Mouse (Mus musculus) heart, adult 9 months (tissue): Measurements from ENCODE around the gene Tbc1d32.
"Not testable (repeated sequence)": the region's sequence is repeated elsewhere in the genome, so short reads cannot be mapped to it uniquely, and the experiment has no call there.

Experiments
- DNase-seq, 2 experiments: peaks; one replicate each; pipeline ENCODE4 v3.0.0; 2022; ENCODE audit warnings: low spot score in 2 of 2

Tbc1d32 gene

DNA sequence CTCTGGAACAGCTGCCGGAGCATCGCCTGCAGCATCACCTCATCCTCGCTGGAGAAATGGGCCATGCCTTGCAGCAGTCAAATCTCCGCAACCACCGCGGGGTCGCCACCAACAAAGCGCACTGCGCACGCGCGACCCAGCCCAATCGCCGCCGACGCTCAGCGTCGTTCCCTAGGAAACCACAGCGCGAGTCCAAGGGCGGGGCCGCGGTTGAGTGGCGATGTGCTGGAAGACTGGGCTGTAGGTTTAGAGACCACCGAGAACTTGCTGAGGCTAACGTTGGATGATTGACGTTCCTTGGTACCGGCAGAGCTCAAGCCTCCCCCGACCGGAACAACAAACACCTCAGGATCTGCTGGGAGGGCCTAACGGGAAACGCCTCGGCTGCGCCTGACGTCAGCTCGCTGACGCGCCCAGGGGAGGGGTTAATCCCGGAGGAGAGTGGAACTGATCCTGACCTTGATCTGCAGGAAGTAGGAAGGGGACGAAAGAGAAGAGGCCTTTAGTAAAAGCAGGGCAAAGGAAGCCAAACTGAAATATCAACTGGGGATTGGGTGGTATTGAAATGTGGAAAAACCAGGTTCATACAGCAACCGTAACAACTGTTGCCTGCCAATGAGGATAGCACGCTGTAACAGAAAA lies at the start of gene Tbc1d32:
Gene Tbc1d32, minus strand, starts transcription at position 122 of the 642 bp plus-strand sequence.
- DNase-seq, result peak; percentile 88 to 91

DNA sequence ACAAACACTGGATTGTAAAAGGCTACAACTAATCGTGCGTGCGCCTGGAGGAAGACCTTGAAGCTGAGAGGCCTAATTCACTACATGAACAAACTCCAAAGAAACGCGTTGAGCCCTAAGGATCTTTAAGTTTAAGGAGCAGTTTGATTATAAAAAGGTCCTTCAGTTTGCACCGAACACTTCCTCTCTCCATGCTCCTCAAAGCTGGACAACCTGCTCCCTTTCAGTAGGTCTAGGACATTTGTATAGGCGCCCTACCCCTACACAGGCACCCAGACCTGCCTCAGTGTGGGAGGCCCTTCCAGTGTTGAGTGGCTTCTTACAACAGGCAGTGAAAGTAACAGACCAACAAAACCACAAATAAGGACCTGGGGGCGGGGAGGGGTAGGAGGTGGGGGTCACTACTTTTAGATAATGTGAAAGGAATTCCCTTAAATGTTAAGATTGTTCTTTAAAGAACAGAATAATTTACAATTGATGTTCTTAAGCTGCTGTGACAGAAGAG lies 666 bp downstream of the Tbc1d32 start:
- DNase-seq, result no peak

DNA sequence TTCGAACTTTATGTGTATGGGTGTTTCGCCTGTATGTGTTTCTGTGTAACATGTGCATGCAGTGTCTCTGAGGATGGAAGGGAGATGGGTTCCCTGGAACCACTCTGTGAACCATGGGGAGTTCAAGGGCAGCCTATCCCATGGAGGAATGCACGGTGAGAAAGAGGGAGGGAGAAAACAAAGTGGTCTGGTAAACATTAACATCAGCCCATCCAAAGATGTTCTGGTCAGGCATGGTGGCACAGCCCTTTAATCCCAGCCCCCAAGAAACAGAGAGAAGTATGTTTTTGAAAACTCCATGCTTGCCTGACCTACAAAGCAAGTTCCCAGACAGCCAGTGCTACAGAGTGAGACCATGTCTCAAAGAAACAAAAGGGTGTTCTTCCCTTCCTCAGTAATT lies 12.7 kb downstream of the Tbc1d32 start:
- no peak for DNase-seq

DNA sequence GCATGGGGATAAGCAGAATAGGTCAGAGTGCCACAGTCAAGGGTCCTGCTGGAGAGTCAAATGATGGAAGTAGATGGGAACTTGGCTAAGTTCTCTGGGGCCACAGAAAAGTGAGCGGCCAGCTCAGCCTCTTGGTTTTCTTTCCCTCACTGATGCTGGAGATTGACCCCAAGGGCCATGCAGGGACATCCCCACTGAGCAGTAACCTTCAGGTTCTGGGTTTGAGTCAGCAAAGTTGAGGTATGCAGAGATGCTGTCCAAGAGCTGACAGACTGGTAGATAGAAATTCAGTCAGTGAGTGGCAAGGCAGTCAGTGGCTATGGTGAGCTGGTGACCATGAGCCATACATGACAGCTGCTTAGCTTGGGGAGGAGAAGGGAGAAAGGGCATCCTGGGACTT lies 18.1 kb downstream of the Tbc1d32 start:
- no peak for DNase-seq

DNA sequence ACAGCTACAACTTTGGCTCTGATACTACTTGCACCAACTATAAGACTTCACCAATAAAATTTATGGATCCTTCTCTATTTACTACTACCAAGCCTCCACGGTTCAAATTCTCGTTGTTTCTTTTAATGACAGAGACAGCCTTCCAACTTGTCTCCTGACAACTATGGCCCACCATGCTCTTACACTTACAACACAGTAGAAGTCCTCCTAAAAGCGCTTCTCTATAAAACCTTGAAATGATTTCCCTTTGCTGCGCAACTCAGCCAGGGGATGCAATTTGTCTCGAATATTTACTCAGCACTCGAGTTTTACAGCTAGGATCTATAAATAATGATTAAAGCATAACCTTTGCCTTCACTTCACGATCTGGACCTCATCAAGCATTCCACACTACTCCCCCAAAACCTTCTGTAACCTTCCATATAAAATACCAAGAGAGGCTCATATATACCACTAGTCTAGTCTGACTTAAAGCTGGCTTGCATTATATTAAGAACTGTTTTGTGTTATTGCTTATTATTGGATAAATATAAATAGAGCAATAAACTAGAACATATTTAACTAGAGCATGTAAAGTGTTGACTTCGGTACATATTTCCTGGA lies 21.6 kb downstream of the Tbc1d32 start:
- no peak for DNase-seq

DNA sequence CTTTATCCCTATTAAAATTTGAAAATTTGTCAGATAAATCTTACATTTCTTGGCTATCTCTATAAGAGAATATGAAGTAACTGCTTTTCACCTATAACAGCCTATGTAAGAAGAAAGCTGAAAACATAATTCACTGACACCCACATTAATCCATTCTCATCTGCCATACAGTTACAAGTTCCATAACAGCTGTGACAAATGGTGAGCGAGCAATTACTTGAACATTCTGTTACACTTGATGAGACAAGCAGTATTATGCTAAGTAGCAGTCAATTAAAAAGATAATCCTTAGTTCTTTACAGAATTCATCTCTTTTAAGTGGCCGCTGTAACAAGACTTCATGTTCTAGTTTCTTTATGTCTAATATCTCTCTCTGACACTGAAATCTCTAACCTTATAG lies 24.1 kb downstream of the Tbc1d32 start:
- DNase-seq, result no peak

DNA sequence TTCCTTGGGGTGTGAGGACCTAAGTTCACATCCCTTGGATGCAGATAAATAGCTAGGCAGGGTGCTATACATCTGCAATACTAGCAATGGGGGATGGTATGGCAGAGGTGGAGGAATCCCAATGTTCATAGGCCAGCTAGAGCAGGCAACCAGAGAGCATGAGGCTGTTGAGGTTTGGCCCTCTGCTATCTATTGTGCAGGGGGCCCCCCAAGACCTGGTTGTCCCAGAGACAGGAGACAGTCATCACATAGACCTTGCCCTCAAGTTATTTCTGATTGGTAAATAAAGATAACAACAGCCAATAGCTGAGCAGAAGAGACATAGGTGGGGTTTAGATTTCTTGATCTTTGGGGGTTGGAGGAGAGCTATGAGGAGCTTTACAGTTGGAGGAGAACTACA lies 28.6 kb downstream of the Tbc1d32 start:
- no peak for DNase-seq

DNA sequence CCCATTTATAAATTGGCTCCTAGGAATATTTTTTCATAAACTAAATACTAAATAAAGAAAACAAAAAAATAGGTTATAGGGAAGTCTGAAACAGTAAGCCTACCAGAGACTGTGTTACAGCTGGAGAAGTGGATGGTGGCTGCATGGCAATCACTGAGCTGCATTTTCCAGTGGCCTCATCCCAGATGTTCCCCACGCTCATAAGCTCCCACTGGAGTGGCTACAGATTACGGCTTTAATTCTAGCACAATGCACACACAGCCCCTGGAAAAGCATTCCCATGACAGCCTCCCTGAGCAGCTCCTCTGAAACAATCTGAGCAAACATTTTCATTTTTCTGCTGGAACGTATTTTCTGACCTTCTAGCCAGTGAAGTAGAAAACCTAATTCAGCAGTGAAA lies 29.8 kb downstream of the Tbc1d32 start:
- no peak for DNase-seq

DNA sequence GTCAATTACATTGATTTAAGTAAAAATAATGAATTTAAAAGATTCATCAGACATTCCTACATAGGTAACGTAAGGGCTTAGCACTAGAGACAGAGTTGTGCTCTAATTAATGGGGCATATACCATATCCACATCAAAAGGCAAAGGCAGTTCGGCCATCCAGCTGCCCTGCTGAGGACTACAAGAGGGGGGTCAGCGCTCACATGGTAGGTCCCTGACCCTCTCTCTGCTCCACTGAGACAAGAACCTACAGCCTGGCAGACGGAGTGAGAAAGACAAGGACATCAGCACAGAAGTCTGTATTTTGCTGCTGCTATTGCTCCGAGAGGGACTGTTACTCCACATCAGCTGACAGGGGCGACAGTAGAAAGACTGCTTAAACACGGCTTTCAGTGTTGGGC lies 34.2 kb downstream of the Tbc1d32 start:
- DNase-seq, result no peak

DNA sequence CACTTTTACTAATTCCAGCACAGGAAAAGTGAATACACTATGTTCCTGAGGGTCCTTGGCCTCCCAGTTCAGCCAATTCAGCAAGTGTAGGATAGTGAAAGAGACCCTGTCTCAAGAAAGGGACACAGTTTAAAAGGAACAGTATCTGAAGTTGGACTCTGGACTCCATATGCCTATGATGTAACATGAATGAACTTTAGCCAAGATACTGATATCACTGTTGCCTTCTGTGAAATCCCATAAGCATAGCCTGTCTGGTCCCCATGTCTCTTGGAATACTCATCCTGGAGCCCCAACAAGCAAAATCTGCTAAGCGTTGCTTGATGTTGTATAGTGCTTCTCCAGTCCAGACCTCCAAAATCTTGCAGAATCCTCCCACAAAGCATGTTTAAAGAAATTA lies 46.8 kb downstream of the Tbc1d32 start:
- DNase-seq, result no peak

DNA sequence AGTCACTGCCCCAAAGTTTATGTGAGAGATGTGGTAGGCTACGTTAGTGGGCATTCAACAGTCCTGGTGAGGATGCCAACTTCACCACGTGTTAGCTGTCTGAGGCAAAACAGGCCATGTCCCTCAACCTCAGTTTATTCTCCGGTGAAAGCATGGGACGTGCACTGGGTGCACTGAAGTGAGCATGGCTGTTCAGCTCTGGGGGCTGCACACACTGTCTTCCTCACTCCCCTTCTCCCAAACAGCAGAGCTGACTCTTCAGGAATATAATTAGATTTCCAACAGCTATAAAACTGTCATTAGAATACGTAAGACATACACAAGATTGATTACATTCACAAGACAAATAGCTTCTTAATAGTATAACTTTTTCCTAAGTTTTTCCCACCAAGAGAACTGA lies 55.3 kb downstream of the Tbc1d32 start:
- no peak for DNase-seq

DNA sequence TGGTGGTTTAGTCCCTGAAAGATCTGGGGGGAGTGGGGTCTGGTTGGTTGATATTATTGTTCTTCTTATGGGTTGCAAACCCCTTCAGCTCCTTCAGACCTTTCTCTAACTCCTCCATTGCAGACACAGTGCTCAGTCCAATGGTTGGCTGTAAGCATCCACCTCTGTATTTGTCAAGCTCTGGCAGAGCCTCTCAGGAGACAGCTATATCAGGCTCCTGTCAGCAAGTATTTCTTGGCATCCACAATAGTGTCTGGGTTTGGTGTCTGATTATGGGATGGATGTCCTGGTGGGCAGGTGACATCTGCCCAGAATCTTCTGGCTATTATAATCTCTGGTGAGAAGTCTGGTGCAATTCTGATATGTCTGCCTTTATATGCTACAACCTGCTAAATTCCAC lies 60.8 kb downstream of the Tbc1d32 start:
- DNase-seq, result not testable (repeated sequence)

DNA sequence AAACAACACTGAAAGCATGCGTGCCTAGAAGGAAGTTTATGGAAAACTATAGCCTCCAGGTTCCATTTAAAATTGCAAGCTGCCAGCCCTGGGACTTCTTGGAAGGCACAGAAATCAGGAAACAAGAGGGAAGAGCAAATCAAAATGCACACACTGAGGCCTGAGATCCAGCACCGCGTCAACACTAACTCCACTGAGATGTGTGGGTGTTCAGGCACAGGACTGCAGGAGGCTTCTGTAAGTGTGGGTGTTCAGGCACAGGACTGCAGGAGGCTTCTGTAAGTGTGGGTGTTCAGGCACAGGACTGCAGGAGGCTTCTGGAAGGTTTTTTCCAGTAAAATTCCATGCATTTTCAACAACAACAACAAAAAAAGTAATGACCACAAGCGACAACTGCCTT lies 62.7 kb downstream of the Tbc1d32 start:
- no peak for DNase-seq

DNA sequence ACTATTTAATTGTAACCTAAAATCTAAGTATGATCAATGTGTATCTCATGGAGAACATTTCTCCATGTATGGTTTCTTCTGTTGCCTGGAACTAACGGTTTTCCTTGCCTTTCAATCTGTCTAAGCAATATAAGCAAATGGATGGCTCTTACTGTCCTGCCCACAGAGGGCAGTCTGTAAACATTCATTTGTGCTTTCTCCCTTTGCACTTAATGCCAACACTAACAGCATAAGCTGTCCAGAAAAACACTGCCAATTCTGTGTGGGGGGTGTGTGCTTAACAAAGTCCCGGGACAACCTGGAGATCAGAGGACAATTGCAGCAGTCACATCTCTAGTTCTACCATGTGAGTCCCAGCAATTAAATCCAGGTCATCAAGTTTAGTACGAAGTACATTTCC lies 64.1 kb downstream of the Tbc1d32 start:
- peak in 1 of 2 experiments; percentile 3 for DNase-seq

DNA sequence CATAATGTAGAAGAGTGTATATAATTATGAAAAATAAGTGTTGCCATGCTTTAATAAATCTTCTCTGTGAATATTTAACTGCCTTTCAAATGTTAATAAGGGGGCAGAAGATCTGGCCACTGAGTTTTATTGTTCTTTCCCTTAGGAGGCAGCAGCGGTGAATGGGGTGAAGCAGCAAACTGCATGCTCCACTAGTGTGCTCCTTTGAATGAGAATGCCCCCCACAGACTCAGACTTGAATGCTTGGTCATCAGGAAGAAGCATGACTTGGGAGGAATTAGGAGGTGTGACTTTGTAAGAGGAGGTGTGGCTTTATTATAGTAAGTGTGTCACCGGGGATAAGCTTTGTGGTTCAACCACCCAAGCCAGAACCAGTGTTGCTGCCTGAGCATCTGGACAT lies 69.7 kb downstream of the Tbc1d32 start:
- DNase-seq, result no peak

DNA sequence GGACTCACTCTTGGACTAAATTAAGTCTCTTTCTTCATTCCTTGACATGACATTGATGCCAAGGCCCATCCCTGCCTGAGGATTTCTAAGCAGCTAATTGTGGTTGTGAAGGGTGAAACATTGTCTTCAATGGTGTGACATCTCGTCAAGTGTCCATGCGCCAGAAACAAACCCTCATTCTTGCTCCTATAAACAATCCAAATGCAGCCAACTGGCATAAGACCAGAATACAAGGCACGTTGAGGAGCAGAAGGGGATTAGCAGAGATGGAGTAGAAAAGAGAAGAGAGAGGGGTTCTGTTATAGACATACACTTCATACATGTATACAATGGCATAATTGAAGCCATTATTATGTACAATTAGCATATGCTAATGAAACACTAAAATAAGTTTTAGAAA lies 70.3 kb downstream of the Tbc1d32 start:
- DNase-seq, result no peak

DNA sequence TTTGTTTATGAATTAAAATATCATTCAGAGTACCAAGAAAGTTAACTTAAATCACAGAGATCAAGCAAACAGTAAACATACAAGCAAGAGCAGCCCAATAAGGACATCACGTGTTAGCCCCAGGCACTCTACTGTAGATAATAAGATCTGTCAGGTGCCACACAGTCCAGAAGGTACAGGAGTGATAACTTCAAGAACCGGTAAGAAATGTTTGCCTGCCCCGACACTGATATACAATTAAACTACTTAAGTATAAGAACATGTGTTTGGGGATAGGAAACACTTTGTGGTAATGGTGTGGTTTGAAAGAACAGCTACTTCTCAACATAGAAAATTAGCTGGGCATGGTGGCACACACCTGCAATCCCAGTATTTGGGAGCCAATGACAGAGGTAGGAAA lies 71.5 kb downstream of the Tbc1d32 start:
- DNase-seq, result no peak

DNA sequence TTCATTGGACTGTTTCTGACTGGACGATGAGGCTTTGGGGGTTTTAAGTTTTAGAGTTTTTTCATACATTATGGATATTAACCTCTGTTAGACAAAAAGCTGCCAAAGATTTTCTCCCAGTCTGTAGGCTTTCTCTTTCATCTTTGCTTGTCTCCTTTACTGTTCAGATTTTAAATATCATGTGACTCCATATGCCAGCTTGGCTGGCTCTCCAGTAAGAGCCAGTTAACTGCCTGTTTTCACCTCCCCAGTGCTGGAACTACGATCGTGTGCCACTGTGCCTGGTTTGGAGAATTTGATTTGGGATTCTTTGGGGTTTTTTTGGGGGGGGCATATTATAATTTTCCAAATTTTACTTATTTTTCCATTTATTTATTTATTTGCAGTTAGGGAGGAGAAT lies 79.6 kb downstream of the Tbc1d32 start:
- DNase-seq, result no peak

DNA sequence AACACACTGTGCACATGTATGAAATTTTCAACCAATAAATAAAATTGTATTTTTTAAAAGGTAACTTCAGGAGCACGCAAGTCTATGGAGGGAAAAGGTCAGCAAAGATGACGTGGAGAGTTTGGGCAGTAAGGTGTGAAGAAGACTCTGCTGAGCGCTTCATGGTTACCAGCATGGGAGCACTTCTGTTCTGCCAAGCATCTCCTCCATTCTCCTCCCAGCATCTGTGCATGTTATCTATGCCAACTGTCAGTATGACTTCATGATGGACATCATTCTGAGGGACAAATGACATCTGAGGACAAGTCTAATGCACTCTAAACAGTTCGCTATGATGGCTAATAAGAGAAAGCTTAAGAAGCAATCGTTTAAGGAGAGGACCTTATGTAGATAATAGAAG lies 91.3 kb downstream of the Tbc1d32 start:
- DNase-seq, result no peak

DNA sequence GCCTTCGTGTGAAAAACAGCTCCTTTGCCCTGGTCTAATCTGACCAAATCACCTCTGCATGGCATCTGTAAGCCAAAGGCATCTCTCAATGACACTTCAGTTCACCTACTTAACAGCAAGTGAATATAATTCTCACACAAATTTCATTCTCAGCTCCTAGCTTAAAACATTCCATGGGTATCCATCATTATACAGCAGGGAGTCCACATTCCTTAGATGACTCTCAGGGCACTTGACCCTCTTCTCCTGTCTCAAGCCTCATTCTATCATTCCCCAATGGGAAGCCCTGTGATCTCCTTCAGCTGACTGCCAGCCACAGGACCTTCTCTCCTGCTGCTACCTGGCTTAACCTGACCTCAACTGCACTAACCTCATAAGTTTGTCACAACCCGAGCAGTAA lies 98.8 kb downstream of the Tbc1d32 start:
- no peak for DNase-seq

DNA sequence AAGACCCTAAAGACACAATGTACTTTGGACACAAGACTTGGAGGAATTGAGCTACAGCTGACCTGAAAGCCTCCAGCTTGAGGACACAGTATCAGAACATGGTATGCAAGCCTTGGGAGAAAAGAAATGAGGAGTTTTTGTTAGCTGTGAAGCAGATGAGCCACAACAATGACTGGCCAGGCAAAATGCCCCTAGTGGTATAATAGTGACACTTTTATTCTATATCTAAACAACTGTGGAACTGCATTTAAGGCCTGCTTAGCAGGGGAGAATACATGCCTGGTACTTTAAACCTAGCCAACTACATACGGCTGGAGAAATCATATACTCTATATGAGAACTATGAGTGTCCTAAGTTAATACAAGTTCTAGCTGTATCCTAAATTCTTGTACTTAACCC lies 101.5 kb downstream of the Tbc1d32 start:
- no peak for DNase-seq

DNA sequence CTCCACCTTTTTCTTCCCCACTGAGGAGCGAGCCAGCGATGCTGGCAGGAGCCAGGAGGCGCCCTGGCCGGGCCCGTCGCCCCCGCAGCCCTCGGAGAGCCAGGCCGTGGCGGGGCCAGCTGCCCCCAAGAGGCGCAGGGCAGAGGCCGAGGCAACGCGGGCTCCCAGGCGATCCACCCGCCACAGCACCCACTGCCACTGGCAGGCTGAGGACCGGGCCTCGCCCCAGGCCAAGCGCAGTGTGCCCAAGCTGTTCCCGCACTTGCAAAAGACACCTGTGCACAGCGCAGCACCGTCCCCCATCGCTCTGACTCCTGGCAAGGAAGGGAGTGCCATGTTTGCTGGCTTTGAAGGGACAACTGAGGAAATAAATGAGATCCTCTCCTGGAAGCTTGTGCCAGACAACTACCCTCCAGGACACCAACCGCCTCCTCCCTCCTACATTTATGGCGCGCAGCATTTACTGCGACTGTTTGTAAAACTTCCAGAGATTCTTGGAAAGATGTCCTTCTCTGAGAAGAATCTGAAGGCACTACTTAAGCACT lies 112.8 kb downstream of the Tbc1d32 start:
- DNase-seq, result no peak

DNA sequence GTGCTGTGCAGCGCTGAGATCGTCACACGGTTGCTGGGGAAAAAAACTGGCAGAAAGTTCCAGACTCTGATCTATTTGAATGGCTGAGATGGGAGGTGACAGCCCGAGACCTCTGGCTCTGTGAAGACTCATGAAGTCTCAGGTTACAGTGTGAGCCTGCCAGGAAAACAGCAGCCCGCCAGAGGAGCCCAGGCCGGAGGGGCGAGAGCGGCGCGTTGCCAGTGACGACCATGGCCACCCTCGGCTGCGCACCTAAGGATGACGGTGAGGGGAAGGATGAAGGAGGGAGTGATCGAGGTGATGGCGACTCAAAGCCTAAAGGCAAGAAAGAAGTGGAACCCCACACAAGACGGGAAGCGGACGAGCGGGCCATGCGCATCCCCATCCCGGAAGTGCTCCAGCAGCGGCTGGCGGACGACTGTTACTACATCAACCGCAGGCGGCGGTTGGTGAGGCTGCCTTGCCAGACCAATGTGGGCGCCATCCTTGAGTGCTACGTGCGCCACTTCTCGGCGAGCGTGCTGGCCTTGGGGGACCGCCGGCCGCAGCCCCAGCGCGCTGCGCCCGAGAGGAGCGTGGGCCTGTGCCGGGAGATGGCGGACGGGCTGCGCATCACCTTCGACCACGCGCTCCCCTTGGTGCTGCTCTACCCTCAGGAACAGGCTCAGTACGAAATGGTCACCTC lies 113.4 kb downstream of the Tbc1d32 start:
- DNase-seq, result peak; percentile 50 to 61
